Mouse (Mus musculus): ENCODE data around the gene Them5.

DNA sequence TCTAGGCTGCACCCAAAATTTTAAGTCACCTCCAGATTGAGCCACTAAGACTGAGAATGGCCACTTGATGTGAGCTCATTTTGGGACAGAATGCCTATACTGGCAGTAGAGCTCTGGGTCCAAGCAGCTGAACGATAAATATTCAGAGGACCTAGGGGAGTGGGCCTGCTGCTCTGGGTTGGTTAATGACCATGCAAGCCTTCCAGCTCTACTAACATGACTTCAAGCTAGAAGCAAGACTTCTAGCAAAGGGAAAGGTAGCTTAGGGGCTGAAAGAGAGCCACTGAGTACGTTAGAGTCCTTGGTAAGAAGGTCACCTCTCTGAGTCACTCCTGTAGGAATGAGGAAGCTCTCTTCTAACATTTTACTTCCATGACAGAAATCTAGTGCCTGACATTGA, 50.2 kb downstream of the Them5 start:
- TF ChIP-seq PAX5 (IDR thresholded peaks at IDR 0.05; ENCODE audit: low read length) (no peak), CTCF (conservative IDR thresholded peaks at IDR 0.05 in 1 of 2, IDR thresholded peaks at IDR 0.05 in 1 of 2; ENCODE audit: low read depth in 2 of 2, low read length in 2 of 2) (no peak), MAZ (IDR thresholded peaks at IDR 0.05; ENCODE audit: low read depth, low read length) (no peak), EP300 (IDR thresholded peaks at IDR 0.05; ENCODE audit: low read length) (no peak)
